Mouse (Mus musculus) regulatory T cell (primary cell): ENCODE results near the gene Glmp.
"Not testable (repeated sequence)": the region's sequence is repeated elsewhere in the genome, so short reads cannot be mapped to it uniquely, and the experiment has no call there.

Source experiments
- in situ Hi-C: fragments of 300-600 bp; cut with MboI, MseI; formaldehyde crosslinking; loops from one replicate; pipeline ENCODE4 v1.15.1; 2025; ENCODE audit warnings: high pct_unique_total_duplicates

The Glmp gene

GRCm38 (mm10) chr3:88336058-88337013, 11.5 kb downstream of the Glmp start, which contains the start of the genes Tmem79 and Smg5:
Gene Tmem79, minus strand, starts transcription at chr3:88336148.
Gene Smg5, plus strand, starts transcription at chr3:88336260.
- in situ Hi-C loops: no loop called here

DNA sequence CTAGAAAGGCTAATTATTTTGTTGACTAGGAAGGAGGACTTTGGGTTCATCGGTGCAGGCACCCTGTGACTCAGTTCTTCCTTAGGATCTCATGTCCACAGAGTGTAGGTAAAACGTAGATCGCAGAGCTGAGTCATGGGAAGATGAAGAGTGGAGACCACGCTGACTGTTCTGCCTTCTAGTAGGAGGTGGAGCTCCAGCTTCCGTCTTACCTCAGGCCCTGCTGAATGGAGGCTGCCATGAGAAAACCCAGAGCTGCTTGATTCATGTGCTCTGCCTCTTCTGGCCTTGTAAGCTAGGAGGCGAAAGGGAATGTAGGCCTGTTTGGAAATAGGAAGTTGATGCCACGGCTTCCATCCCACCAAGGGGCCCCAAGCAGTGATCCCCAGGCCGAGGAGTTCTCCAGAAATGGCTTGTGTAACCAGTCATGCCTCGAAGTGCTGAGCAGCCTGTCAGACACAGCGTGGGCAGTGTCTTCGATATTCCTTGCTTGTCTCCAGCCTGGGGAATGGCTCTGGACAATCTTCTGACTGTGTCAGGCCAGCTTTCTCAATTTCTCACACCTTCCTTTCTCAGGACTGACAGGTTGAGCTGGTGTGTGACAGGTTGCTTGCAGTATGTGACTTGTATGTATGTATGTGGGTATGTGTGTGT, 12.7 kb downstream of the Glmp start:
- in situ Hi-C loops: no loop called here

GRCm38 (mm10) chr3:88338316-88338715, 13.5 kb downstream of the Glmp start:
- in situ Hi-C loops: no loop called here

GRCm38 (mm10) chr3:88339006-88339405, 14.2 kb downstream of the Glmp start:
- in situ Hi-C loops: no loop called here

DNA sequence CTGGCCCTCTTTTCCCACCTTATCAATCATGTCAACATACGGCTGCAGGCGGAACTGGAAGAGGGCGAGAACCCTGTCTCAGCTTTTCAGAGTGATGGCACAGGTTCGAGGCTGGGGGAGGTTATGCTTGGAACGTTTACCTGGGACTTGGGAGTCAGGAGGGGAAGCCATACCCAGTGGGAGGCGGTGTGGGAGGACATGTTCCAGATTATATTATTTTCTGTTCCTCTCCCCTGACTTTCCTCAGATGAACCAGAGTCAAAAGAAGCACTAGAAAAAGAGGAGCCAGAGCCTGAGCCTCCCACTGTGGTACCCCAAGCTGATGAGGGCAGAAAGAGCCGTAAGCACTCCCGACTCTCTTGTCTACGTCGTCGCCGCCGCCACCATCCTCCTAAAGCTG, 25.9 kb downstream of the Glmp start:
- in situ Hi-C loops: loop anchor here (5.0 kb wide), 1 partner anchor 38 kb away; no protein-coding TSS in a partner anchor

DNA sequence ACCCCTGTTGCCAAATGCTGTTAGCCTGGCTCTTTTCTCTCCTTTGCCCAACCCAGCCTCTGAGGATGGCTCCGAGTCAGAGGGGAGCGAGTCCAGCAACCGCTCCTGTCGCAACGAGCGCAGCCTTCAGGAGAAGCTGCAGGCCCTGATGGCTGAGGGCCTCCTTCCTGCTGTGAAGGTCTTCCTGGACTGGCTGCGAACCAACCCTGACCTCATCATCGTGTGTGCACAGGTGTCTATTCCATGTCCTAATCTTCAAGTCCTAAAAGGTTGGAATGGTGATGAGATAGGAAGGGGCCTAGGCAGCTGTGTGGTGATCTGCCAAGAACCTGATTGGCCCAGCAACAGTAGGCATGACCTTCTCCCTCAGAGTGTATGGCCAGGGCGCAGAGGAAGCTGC, 28.1 kb downstream of the Glmp start:
- in situ Hi-C loops: loop anchor here (5.0 kb wide), 1 partner anchor 41 kb away; no protein-coding TSS in a partner anchor

- in situ Hi-C loops: loop anchor here (5.0 kb wide), 1 partner anchor 42 kb away; no protein-coding TSS in a partner anchor
Measured at GRCm38 (mm10) chr3:88354396-88355165, 29.8 kb downstream of the Glmp start.

DNA sequence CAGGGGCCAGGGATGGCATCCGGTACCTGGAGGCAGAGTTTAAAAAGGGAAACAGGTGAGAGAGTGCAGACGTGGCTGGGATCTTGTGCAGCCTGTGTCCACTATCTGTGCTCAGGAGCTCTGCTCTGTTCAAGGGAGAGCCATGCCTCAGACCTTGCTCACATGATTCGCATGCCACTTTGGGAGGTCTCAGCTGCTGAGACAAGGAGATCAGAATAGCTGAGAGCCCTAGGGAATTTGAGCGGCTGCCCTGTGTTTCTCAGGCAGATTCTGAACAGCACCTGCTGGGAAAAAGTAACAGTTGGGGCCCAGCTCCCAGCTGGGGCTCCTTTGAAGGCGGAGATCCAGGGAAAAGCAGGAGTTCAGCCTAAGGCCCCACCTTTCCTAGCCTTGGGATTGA, 34.8 kb downstream of the Glmp start:
- in situ Hi-C loops: no loop called here

DNA sequence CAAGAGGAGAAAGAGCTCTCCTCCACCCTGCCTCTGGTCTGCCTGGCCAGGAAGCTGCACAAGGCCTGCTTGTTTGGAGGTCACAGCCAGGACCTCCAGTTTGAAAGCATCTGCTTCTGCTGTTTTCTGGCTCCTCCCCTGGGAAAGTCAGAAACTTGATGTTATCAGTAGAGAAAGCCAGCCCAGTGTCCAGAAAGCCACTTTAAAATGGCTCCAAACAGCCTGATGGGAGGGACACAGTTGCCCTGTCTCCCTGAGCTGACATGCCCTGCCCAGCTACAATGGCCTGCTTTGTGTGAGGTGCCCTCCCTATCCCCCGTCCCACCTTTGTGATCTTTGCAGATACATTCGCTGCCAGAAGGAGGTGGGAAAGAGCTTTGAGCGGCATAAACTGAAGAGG, 35.2 kb downstream of the Glmp start:
- in situ Hi-C loops: loop anchor here (10.0 kb wide), 1 partner anchor 1375 kb away; no protein-coding TSS in a partner anchor

GRCm38 (mm10) chr3:88361096-88361495, 36.3 kb downstream of the Glmp start:
- in situ Hi-C loops: loop anchor here (10.0 kb wide), 1 partner anchor 1374 kb away; no protein-coding TSS in a partner anchor

DNA sequence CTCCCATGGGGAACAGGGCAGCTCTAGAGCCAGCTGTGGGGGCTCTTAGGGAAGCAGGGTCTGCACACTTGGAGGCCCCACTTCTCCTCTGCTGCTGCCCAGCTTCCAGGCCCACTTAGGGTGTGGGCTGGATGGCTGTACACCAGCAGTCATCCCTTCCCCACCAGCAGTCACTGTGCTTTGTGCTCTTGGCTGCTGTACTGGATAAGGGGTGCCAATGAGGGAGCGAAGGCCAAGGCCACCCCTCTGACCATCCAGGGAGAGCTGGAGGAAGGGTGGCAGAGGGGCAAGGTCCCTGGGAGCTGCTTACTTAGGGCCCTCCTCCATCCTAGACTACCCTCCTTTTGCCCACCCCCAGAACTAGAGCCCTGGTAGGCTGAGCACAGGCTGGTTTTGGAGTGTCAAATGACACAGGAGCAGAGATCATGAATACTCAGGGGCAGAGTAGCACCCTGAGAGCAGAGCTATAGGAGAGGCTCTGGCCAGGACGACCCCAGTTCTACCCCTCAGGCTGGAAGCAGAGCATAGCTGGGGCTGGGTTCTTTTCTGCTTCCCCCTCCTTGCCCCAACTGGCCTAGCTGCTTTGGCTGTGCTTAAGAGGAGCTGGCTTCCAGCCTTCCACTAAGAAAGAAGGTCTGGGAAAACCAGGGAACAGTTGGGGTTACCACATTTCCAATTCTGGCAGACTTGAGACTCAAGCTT, 36.9 kb downstream of the Glmp start:
- in situ Hi-C loops: loop anchor here (10.0 kb wide), 1 partner anchor 1373 kb away; no protein-coding TSS in a partner anchor

DNA sequence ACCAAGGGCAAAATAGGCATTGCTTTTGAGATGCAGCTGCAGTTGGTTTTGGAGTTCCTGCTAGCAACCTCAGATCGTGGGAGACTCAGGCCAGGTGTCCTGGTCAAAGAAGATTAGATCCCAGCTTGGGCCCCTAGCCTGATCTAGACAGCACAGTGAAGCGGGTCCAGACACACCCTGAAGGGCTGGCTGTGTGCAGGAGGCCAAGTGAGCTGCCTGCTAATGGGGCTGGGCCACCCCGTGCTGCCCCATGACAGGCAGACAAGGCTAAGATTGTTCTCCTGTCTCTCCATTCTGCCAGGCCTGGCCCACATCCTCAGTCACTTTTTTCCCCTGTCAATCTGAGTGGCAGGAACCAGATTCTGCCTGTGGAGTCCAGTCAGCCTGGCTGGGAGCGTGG, 38.9 kb downstream of the Glmp start:
- in situ Hi-C loops: loop anchor here (10.0 kb wide), 1 partner anchor 1371 kb away; no protein-coding TSS in a partner anchor

GRCm38 (mm10) chr3:88364337-88364736, 39.5 kb downstream of the Glmp start, which contains the start of gene Paqr6:
Gene Paqr6, plus strand, starts transcription at chr3:88364584.
- in situ Hi-C loops: loop anchor here (10.0 kb wide), 1 partner anchor 1370 kb away; no protein-coding TSS in a partner anchor

- in situ Hi-C loops: loop anchor here (10.0 kb wide), 1 partner anchor 1369 kb away; no protein-coding TSS in a partner anchor
Measured at GRCm38 (mm10) chr3:88365705-88366361, 41.0 kb downstream of the Glmp start.

DNA sequence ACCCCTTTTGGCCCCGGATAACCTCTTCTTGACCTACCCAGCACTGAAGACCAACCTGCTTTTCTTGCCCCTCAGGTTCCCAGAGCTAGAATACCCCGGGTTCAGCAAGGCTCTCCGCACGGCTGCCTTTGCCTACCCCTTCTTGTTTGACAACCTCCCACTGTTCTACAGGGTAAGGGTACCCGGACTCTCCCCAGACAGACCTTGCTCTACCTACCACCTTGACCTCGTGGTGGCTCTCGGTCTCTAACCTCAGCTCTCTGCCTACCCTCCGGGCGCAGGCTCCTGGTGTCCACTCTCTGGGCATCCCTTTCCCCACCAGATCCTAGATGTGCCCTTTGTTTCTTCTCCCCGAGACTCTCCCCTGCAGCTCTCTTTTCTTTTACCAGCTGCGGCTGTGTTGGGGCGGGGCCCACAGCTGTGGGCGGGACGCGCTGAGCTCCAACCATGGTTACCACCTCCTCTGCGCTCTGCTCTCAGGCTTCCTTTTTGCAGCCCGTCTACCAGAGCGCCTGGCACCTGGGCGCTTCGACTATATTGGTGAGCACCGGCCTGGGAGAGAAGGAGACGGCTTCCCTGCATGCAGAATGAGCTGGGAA, 42.1 kb downstream of the Glmp start:
- in situ Hi-C loops: loop anchor here (10.0 kb wide), 1 partner anchor 1368 kb away; no protein-coding TSS in a partner anchor

- in situ Hi-C loops: loop anchor here (10.0 kb wide), 1 partner anchor 1367 kb away; no protein-coding TSS in a partner anchor
Measured at GRCm38 (mm10) chr3:88367517-88367916, 42.7 kb downstream of the Glmp start.

GRCm38 (mm10) chr3:88368511-88368910, 43.7 kb downstream of the Glmp start:
- in situ Hi-C loops: loop anchor here (10.0 kb wide), 1 partner anchor 1366 kb away; no protein-coding TSS in a partner anchor

DNA sequence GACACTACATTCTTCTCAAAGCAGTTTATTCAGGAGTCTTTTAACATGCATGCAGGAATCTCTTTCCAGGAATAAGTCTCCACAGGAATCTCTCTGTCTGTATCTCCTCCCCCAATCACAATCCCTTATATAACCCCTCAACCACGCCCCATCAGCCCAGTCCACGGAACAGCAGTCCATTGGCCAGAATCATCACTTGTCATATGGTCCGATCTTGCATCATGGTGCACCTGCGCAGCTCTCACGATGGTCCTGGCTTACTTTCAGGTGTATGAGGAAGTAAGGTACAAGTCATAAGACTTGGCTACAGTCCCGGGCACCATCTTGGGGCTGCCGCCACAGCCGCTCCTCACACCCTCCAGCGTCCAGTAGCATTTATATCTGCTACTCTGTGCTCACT, 47.8 kb downstream of the Glmp start, which contains the start of gene Bglap3:
Bglap3 (minus strand) TSS at position 101 of the 400 bp plus-strand sequence.
- in situ Hi-C loops: not testable (repeated sequence)
